Mouse (Mus musculus) embryonic facial prominence, embryonic 13.5 days (tissue): ENCODE measurements around the gene St6galnac3. TPM values are rescaled to one million over a fixed set of nuclear protein-coding genes. Genes with fewer than 3 reads are reported as not detected.

Experiments
- ATAC-seq: fragments of 200-750 bp; cut with Nextera tagmentation; 2 replicates; pipeline ENCODE4 v1.8.0; 2017; ENCODE audit warnings: low read depth; ENCODE audit not compliant: insufficient number of reproducible peaks, insufficient read depth, low FRiP score, low TSS enrichment
- H3K27ac ChIP-seq: fragments of 300-500 bp; sonication (generic); 2 replicates; pipeline ENCODE4 v1.5.1; 2015; ENCODE audit warnings: moderate library complexity, mild to moderate bottlenecking, inconsistent platforms
- H3K27me3 ChIP-seq: fragments of 300-500 bp; sonication (generic); 2 replicates; pipeline ENCODE4 v1.6.1; 2015; ENCODE audit warnings: mild to moderate bottlenecking, inconsistent platforms
- H3K36me3 ChIP-seq: fragments of 300-500 bp; sonication (generic); 2 replicates; pipeline ENCODE4 v1.6.1; 2015; ENCODE audit warnings: mild to moderate bottlenecking, inconsistent platforms
- H3K4me1 ChIP-seq: fragments of 300-500 bp; sonication (generic); 2 replicates; pipeline ENCODE4 v1.6.1; 2015; ENCODE audit warnings: inconsistent platforms
- H3K4me2 ChIP-seq: fragments of 300-500 bp; sonication (generic); 2 replicates; pipeline ENCODE4 v1.6.1; 2015; ENCODE audit warnings: moderate library complexity, mild to moderate bottlenecking, inconsistent platforms
- H3K4me3 ChIP-seq: fragments of 300-500 bp; sonication (generic); 2 replicates; pipeline ENCODE4 v1.5.1; 2015; ENCODE audit warnings: mild to moderate bottlenecking, inconsistent platforms
- H3K9ac ChIP-seq: fragments of 300-500 bp; sonication (generic); 2 replicates; pipeline ENCODE4 v1.6.1; 2015; ENCODE audit warnings: mild to moderate bottlenecking, inconsistent platforms
- H3K9me3 ChIP-seq: fragments of 300-500 bp; sonication (generic); 2 replicates; pipeline ENCODE4 v1.6.1; 2016; ENCODE audit warnings: inconsistent platforms
- WGBS: fragments of 180-500 bp; shearing (Covaris S2); methylation state at CpG from one replicate; pipeline ENCODE4 v1.1.7; 2015; ENCODE audit warnings: mixed read lengths; 5-methylcytosine and 5-hydroxymethylcytosine counted together
- polyA plus RNA-seq: library from polyadenylated mRNA; unstranded; fragments of >200 nt; fragmentation: Nextera tagmentation; extraction: Ambion mirVana; gene quantifications from 2 replicates; pipeline ENCODE4 v1.2.1, GENCODE M21; 2015

Gene St6galnac3
- polyA plus RNA-seq, 1 experiment from 2014 or later, result 60.3 TPM

GRCm38 (mm10) chr3:153732749-153733148 lies 7.8 kb upstream of the St6galnac3 start:
- Histone ChIP-seq H3K9me3 (no peaks in the 10 kb centered on the region), H3K27ac (no peak overlapping the region), H3K4me3 (no peak overlapping the region), H3K36me3 (no peaks in the 10 kb centered on the region), H3K4me2 (no peak overlapping the region), H3K27me3 (no peaks in the 10 kb centered on the region), H3K9ac (no peak overlapping the region), H3K4me1 (peaks cover 45% of the 10 kb centered on the region)
- 28% methylated on average over 6 of the region's 6 CpGs for WGBS
- no peak for ATAC-seq

- 62% methylated on average over 6 of the region's 6 CpGs for WGBS
- no peak for ATAC-seq
- Histone ChIP-seq H3K4me3 (no peak overlapping the region), H3K4me2 (no peak overlapping the region), H3K9me3 (no peaks in the 10 kb centered on the region), H3K36me3 (no peaks in the 10 kb centered on the region), H3K27ac (peak overlapping the region; percentile 62; the same call in 1 of the 2 replicates), H3K4me1 (peaks cover 41% of the 10 kb centered on the region), H3K9ac (no peak overlapping the region), H3K27me3 (no peaks in the 10 kb centered on the region)
Observed at GRCm38 (mm10) chr3:153732035-153732434, 7.1 kb upstream of the St6galnac3 start.

- H3K4me3 ChIP-seq, result no peak overlapping the region
- H3K4me2 ChIP-seq, result no peak overlapping the region
- peaks cover 35% of the 10 kb centered on the region for H3K4me1 ChIP-seq
- H3K27me3 ChIP-seq, result no peaks in the 10 kb centered on the region
- no peaks in the 10 kb centered on the region for H3K36me3 ChIP-seq
- no peak overlapping the region for H3K9ac ChIP-seq
- no peak for ATAC-seq
- H3K27ac ChIP-seq, result no peak overlapping the region
- H3K9me3 ChIP-seq, result no peaks in the 10 kb centered on the region
Observed at GRCm38 (mm10) chr3:153728577-153728976, 3.6 kb upstream of the St6galnac3 start.

GRCm38 (mm10) chr3:153723467-153724079 lies 1.4 kb downstream of the St6galnac3 start:
- H3K36me3 ChIP-seq, result no peaks in the 10 kb centered on the region
- peak overlapping the region; percentile 75 for H3K4me2 ChIP-seq
- ATAC-seq, result no peak
- peak overlapping the region; percentile 84 for H3K9ac ChIP-seq
- H3K27ac ChIP-seq, result no peak overlapping the region
- 65% methylated on average over 9 of the region's 9 CpGs for WGBS
- peaks cover 52% of the 10 kb centered on the region for H3K4me1 ChIP-seq
- no peaks in the 10 kb centered on the region for H3K9me3 ChIP-seq
- peak overlapping the region; percentile 72 for H3K4me3 ChIP-seq
- H3K27me3 ChIP-seq, result no peaks in the 10 kb centered on the region

- peaks cover 71% of the 10 kb centered on the region for H3K4me1 ChIP-seq
- H3K27ac ChIP-seq, result no peak overlapping the region
- H3K27me3 ChIP-seq, result no peaks in the 10 kb centered on the region
- H3K9ac ChIP-seq, result no peak overlapping the region
- 72% methylated on average over 16 of the region's 16 CpGs for WGBS
- peak overlapping the region; percentile 15; the same call in 1 of the 2 replicates for H3K4me2 ChIP-seq
- H3K9me3 ChIP-seq, result no peaks in the 10 kb centered on the region
- no peak overlapping the region for H3K4me3 ChIP-seq
- ATAC-seq, result no peak
- H3K36me3 ChIP-seq, result no peaks in the 10 kb centered on the region
Observed at GRCm38 (mm10) chr3:153721525-153721924, 3.4 kb downstream of the St6galnac3 start.

GRCm38 (mm10) chr3:153720922-153721321 lies 4.1 kb downstream of the St6galnac3 start:
- Histone ChIP-seq H3K9me3 (no peaks in the 10 kb centered on the region), H3K36me3 (no peaks in the 10 kb centered on the region), H3K4me2 (0 out of 2 replicates have a peak overlapping the region, but pooled peaks have one; percentile 15), H3K4me3 (no peak overlapping the region), H3K9ac (no peak overlapping the region), H3K27ac (no peak overlapping the region), H3K4me1 (peaks cover 75% of the 10 kb centered on the region), H3K27me3 (no peaks in the 10 kb centered on the region)
- 54% methylated on average over 4 of the region's 4 CpGs for WGBS
- no peak for ATAC-seq

- H3K4me1 ChIP-seq, result peaks cover 77% of the 10 kb centered on the region
Observed at GRCm38 (mm10) chr3:153720296-153720695, 4.7 kb downstream of the St6galnac3 start.

GRCm38 (mm10) chr3:153719256-153719970 lies 5.6 kb downstream of the St6galnac3 start:
- H3K9me3 ChIP-seq, result 0 out of 2 replicates have a peak, but pooled peaks cover under 1% of the 10 kb centered on the region

More at GRCm38 (mm10) chr3:153720296-153720695, 4.7 kb downstream of the St6galnac3 start:
- Histone ChIP-seq H3K27me3 (no peaks in the 10 kb centered on the region), H3K9me3 (no peaks in the 10 kb centered on the region), H3K4me3 (no peak overlapping the region), H3K36me3 (no peaks in the 10 kb centered on the region), H3K9ac (0 out of 2 replicates have a peak overlapping the region, but pooled peaks have one; percentile 1), H3K27ac (peak overlapping the region; percentile 65; the same call in 1 of the 2 replicates), H3K4me2 (peak overlapping the region; percentile 26; the same call in 1 of the 2 replicates)
- 23% methylated on average over 3 of the region's 3 CpGs for WGBS
- no peak for ATAC-seq

GRCm38 (mm10) chr3:153718724-153719123 lies 6.2 kb downstream of the St6galnac3 start:
- Histone ChIP-seq H3K27ac (no peak overlapping the region), H3K4me3 (no peak overlapping the region), H3K9me3 (peaks cover 7% of the 10 kb centered on the region; the same call in 1 of the 2 replicates), H3K4me2 (no peak overlapping the region), H3K27me3 (no peaks in the 10 kb centered on the region), H3K9ac (no peak overlapping the region), H3K36me3 (no peaks in the 10 kb centered on the region), H3K4me1 (peaks cover 76% of the 10 kb centered on the region)
- ATAC-seq, result no peak
- 38% methylated on average over 8 of the region's 8 CpGs for WGBS

More at GRCm38 (mm10) chr3:153719256-153719970, 5.6 kb downstream of the St6galnac3 start:
- 49% methylated on average over 9 of the region's 9 CpGs for WGBS
- Histone ChIP-seq H3K27me3 (no peaks in the 10 kb centered on the region), H3K9ac (peak overlapping the region; percentile 1), H3K27ac (peak overlapping the region; percentile 65), H3K4me3 (no peak overlapping the region), H3K4me2 (peak overlapping the region; percentile 26), H3K4me1 (peaks cover 83% of the 10 kb centered on the region), H3K36me3 (no peaks in the 10 kb centered on the region)
- 0 out of 2 replicates have a peak, but pooled peaks have one; percentile 43 for ATAC-seq

GRCm38 (mm10) chr3:153717742-153718141 lies 7.2 kb downstream of the St6galnac3 start:
- Histone ChIP-seq H3K36me3 (no peaks in the 10 kb centered on the region), H3K27ac (no peak overlapping the region), H3K4me2 (no peak overlapping the region), H3K4me1 (peaks cover 66% of the 10 kb centered on the region), H3K9ac (no peak overlapping the region), H3K9me3 (peaks cover 7% of the 10 kb centered on the region; the same call in 1 of the 2 replicates), H3K4me3 (no peak overlapping the region), H3K27me3 (no peaks in the 10 kb centered on the region)
- WGBS, result 35% methylated on average over 7 of the region's 7 CpGs
- no peak for ATAC-seq

- Histone ChIP-seq H3K9me3 (peaks cover 7% of the 10 kb centered on the region; the same call in 1 of the 2 replicates), H3K9ac (0 out of 2 replicates have a peak overlapping the region, but pooled peaks have one; percentile 21), H3K36me3 (no peaks in the 10 kb centered on the region), H3K4me3 (no peak overlapping the region), H3K4me2 (peak overlapping the region; percentile 27), H3K27me3 (no peaks in the 10 kb centered on the region), H3K27ac (peak overlapping the region; percentile 39; the same call in 1 of the 2 replicates), H3K4me1 (peaks cover 62% of the 10 kb centered on the region)
- WGBS, result 31% methylated on average over 7 of the region's 7 CpGs
- ATAC-seq, result no peak
Observed at GRCm38 (mm10) chr3:153715646-153716045, 9.3 kb downstream of the St6galnac3 start.
